Mouse (Mus musculus) kidney, postnatal 25 days (tissue): Measurements from ENCODE around the gene Ttc28.

Source experiments
- DNase-seq, 2 experiments: peaks; one replicate each; pipeline ENCODE4 v3.0.0; 2021; ENCODE audit warnings: mixed read lengths in 2 of 2

Ttc28 gene

DNA sequence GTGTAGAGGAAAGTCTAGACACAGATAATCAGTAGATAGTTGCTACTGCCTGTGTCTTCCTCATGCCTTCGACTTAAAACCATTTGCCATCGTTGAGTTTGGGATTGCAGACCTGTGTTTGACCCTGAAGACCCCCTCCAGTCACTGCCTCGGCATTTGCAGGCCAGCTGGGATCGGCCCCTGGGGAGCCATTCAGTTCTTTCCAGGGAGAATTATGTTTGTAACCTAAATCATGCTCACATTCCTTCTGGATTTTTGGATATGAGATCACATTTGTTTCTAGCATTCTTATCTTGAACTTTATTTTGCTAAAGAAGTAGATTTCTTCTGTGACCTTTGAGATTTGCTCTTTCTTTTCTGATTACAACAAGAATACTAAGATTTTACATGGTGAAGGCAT is 80.5 kb downstream of the Ttc28 start:
- DNase-seq: peak in 1 of 2 experiments; percentile 40

DNA sequence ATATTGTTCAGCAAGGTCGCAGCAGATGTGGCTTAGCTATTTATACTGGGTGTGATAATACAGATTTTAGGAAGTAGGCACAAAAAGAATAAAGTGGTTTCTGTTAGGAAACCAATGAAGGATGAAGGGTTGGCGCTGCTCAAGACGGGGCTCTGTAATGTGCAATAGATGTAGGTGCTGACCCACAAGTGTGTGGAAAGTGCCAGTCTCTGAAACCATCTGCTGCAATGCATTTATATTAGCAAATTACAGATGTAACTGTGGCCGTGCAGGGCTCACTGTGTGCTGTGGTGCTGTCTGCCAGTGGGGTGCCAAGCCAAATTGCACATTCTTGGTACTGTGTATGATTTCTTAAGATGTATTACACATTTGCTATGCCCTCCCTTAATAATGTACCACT is 81.3 kb downstream of the Ttc28 start:
- DNase-seq: no peak

GRCm38 (mm10) chr5:110967483-110968055 is 88.0 kb downstream of the Ttc28 start:
- DNase-seq: no peak

GRCm38 (mm10) chr5:110968566-110968965 is 89.0 kb downstream of the Ttc28 start:
- no peak for DNase-seq

- peak; percentile 52 to 53 for DNase-seq
These were observed 90.7 kb downstream of the Ttc28 start for GRCm38 (mm10) chr5:110970162-110970780.

- no peak for DNase-seq
These were observed 97.1 kb downstream of the Ttc28 start for GRCm38 (mm10) chr5:110976721-110977120.

- DNase-seq: no peak
These were observed 98.2 kb downstream of the Ttc28 start for GRCm38 (mm10) chr5:110977796-110978195.

- peak; percentile 75 to 87 for DNase-seq
These were observed 98.9 kb downstream of the Ttc28 start for GRCm38 (mm10) chr5:110978461-110978860.

DNA sequence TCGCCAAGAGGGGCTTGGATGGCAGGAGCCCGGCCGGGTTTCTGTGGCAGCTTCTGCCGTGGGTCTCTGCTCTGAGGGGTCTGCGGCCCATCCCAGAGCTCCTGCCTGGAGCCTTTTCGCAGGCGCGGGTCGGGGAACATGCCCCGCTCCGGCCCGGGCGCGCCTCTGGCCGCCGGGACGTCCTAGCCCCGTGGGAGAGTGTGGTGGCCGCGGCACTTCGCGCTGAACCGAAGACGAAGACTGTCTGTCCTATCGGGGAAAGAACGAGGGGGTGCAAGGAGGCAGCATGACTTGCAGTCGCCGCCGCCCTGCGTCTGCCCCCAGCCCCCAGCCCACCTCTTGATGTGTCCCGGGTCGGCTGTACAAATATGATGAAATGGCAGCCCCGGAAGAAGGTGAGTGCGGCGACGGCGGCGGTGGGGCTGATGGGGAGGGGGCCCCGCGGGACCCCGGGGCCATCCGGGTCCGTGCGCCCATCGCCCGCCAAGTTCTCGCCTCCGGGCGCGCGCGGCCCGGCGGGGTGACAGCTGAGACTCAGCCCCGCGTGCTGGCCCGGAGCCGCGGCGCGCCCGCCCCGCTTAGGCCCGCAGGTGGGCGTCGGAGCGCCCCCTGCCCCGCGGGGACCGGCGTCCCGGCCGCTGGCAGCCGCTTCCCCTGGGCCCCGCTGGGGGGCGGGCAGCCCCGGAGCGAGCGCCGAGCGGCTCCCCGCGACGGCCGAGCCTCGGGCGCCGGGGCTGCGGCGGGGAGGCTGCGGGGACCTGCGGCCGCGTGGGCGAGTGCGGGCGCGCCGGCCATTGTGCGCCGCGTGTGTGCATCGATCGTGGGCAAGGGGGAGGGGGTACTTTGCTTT is 99.6 kb downstream of the Ttc28 start:
- DNase-seq: peak; percentile 41 to 60

DNA sequence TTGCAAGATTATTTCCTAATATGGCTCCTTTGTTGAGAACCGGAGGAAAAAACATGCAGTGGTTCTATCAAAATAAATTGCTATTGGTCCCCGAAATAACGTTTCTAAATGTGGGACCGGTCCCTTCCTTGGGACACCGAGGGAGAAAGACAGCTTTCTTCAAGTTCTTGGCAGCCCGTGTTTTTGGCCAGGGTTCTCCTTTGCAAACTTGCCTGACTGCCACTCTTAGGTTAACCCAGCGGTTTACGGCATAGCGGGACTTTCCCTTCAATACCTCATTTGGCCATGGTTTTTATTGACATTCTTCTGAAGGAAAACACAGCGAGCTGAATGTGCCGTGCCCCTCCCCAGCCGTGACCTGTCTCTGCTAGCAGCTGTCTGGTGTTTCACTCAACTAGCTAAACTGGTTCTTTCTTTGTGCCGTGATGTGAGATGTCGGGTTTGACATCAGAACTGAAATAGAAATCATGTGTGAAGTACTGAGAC is 100.3 kb downstream of the Ttc28 start:
- DNase-seq: peak; percentile 40 to 68

GRCm38 (mm10) chr5:110980576-110980975 is 101.0 kb downstream of the Ttc28 start:
- DNase-seq: no peak

GRCm38 (mm10) chr5:110982436-110982835 is 102.8 kb downstream of the Ttc28 start:
- DNase-seq: peak in 1 of 2 experiments; percentile 20

DNA sequence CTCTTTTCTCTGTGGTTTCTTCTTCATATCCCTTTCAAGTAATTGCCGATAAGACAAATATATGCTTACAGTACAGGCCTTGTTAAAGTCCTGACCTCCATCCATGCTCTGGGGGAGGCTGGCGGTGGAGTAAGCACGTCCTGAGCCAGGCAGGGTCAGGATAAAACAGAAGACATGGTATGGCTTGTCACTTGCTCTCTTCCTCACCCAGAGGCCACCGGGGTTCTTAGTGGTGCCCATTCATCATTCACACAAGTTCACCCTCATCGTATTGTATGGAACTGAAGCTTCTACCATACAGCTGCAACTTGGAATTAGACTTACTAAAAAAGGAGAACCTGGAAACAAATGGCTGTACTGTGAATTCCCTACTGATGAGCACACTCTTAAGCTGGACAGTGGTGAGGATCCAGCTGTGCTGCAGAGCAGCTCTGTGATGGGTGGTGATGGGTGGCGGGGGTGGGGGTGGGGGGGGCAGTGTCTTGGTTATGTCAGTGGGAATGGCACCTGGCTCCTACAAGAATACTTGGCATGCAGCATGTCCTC is 104.6 kb downstream of the Ttc28 start:
- DNase-seq: no peak

- no peak for DNase-seq
These were observed 117.4 kb downstream of the Ttc28 start for GRCm38 (mm10) chr5:110996835-110997539.

GRCm38 (mm10) chr5:110997692-110998091 is 118.1 kb downstream of the Ttc28 start:
- no peak for DNase-seq

DNA sequence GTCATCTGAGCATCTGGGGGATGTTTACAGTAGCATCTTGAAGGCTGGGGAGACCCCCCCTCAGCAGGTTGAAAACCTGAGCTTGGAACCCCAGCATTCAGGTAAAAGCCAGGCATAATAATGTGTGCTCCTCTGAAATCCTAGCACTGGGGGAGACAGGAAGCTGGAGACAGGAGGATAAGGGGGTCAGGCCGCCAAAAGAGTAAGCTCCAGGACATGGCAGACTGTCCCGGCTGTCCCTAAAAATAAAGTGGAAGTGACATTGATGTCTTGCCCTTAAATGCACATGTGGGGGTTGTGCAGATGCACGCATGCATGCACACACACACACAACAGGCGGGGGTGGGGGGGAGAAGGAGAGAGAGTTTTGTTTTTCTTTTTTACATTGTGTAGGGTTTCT is 118.7 kb downstream of the Ttc28 start:
- DNase-seq: no peak

DNA sequence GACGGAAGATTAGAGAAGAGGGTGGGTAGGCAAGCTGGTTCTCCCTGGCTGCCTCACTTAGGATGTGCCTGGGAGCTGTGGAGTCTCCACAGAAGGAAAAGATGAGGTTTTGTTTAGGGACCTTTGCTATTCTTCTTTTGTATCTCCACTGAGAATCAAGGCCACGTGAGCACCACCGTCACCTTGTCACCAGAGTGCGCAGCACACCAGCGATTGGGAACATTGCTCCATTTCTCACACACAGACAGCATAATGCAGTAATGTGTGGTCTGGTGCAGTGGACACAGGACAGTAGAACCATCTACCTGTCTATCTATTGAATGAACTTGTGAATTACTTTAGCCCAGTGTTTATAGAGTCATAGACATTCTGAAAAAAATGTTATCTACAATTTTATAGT is 121.3 kb downstream of the Ttc28 start:
- no peak for DNase-seq

DNA sequence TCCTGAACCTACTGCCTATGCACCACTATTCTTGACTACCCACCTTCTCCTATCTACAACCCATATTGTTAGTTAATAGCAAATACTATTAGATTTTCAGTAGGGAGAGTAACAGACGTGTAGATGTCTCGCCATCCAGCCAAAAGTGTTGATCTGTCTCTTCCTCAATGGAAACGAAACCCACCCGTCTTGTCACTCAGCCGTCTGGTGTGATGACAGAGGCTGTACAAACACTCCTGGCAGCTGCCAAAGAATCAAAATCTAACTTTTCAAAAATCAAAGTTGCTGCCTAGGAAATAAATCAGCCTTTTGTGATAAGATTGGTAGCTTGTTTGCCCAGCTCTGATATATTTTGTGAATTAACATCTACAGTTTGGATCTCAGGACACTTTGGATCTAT is 123.6 kb downstream of the Ttc28 start:
- DNase-seq: no peak

DNA sequence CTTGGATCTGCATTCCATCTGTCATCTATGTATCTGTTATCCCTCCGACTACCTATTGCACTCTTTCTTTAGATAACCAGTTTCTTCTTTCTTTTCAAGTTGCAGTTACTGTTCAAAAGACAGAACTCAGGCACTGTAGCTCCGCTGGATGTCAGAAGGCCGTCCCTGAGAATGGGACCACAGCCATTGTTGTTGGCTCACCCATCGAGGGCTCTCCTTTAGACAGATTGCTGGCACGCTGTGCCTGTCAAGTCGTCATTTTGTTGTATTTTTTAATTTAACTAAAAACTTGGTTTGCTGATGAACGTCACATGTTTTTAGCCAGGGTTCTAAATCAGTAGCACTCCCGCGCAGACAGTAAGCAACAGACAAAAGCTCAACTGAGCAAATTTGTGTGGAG is 124.1 kb downstream of the Ttc28 start:
- no peak for DNase-seq

DNA sequence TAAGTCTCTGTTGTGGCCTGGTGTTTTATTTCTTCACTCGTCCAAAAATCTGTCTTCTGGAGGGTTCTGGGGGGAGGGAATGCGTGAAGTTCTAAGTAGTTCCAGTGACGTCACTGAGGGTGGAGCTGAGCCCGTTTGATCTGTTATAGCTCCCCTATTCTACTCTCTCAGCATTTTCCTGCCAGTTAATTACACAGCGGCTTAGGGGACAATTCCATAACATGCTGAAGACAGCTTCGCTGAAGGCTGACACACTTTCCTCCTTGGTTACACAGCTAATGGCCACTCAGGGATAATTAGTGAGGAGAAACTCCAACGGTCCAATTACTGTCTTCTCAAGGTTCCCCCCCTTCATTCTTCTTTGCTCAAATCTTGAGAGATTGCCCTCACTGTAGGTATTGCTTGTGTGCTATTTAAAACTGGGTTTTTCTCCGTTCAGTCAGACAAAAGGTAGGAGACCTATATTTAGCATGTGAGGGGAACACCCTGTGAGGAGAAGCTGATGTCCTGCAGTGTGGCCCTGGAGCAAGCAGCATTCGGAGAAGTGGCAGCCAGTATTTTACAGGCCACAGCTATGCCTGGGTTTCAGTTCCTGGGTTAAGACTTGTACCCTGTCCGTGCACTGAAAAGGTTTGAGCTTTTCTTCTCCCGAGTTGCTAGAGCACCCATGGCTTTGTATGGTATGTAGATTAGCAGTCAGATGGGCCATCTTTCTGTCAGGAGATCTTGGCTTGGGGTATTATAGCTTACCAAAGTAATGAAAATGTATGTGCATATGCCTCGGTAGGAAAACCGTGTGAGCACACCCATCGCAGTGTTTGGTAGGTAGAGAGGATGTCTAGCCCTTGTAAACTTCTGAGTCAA is 126.9 kb downstream of the Ttc28 start:
- no peak for DNase-seq

DNA sequence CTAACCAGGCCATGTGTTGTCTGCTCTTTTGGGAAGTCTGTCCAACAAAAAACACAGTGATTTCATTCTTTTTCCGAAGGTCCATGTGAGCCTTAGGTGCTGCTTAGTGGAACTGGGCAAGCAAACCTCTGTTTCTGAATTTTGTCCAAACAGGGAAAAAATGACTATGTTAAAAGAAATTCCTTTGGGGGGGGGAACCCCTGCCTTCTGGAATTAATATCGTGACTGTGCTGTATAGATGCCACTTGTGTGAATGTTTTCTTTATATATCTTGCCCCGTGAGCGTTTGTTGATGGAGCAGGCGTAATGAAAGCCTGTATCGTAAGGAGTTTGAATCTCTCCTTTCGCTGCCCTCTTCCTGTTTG is 127.5 kb downstream of the Ttc28 start:
- no peak for DNase-seq

DNA sequence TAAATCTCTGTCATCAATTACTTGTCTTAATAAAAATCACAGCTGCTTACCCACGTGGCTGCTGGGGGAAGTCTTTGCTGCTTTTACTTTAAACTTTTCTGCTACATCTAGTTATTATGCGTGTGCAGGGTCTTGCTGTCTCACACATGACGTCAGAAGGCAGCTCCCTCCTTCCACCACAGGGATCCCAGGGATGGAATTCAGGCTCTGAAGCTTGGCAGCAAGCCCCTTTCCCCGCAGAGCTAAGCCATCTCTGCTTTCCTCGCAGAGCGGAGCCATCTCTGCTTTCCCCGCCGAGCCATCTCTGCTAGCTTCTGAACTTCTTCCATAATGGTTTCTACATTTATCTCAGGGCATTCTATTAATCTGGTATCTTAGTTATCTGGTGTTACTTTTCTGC is 128.3 kb downstream of the Ttc28 start:
- no peak for DNase-seq
